Mouse (Mus musculus): Measurements from ENCODE around the gene Dohh. TPM values are rescaled to one million over a fixed set of nuclear protein-coding genes. Genes with fewer than 3 reads are reported as not detected.

Gene Dohh
- polyA plus RNA-seq, 1 experiment from 2014 or later = 96.8 TPM

- no peaks in the 10 kb centered on the region for H3K36me3 ChIP-seq (replicated peaks)
- H3K4me3 ChIP-seq = peak overlapping the region; percentile 37
- peak overlapping the region; percentile 89 for H3K27ac ChIP-seq
- no peak for DNase-seq (ENCODE audit: extremely low spot score, low spot score)
- WGBS = 34% methylated on average over 26 of the region's 26 CpGs
- H3K4me1 ChIP-seq = peaks cover 100% of the 10 kb centered on the region
- H3K9me3 ChIP-seq = no peaks in the 10 kb centered on the region
- H3K27me3 ChIP-seq (ENCODE audit: poor library complexity, severe bottlenecking) = peaks cover 26% of the 10 kb centered on the region
These were observed 29.4 kb downstream of the Dohh start for GRCm38 (mm10) chr10:81413310-81414261.

- DNase-seq (ENCODE audit: extremely low spot score, low spot score) = no peak
- H3K4me3 ChIP-seq = peak overlapping the region; percentile 37; the same call in 1 of the 2 replicates
These were observed 30.5 kb downstream of the Dohh start for GRCm38 (mm10) chr10:81414682-81415081.

GRCm38 (mm10) chr10:81415146-81415545 lies 30.9 kb downstream of the Dohh start:
- H3K27me3 ChIP-seq (ENCODE audit: poor library complexity, severe bottlenecking) = peaks cover 31% of the 10 kb centered on the region
- H3K36me3 ChIP-seq (replicated peaks) = no peaks in the 10 kb centered on the region
- no peaks in the 10 kb centered on the region for H3K9me3 ChIP-seq
- peaks cover 93% of the 10 kb centered on the region for H3K4me1 ChIP-seq
- 85% methylated on average over 5 of the region's 5 CpGs for WGBS
- DNase-seq (ENCODE audit: extremely low spot score, low spot score) = no peak
- peak overlapping the region; percentile 37; the same call in 1 of the 2 replicates for H3K4me3 ChIP-seq
- H3K27ac ChIP-seq = peak overlapping the region; percentile 89

More at GRCm38 (mm10) chr10:81414682-81415081, 30.5 kb downstream of the Dohh start:
- H3K27ac ChIP-seq = peak overlapping the region; percentile 89
- no peaks in the 10 kb centered on the region for H3K36me3 ChIP-seq (replicated peaks)
- H3K9me3 ChIP-seq = no peaks in the 10 kb centered on the region
- H3K4me1 ChIP-seq = peaks cover 95% of the 10 kb centered on the region
- peaks cover 28% of the 10 kb centered on the region for H3K27me3 ChIP-seq (ENCODE audit: poor library complexity, severe bottlenecking)

GRCm38 (mm10) chr10:81415549-81416310 lies 31.5 kb downstream of the Dohh start:
- peak overlapping the region; percentile 89 for H3K27ac ChIP-seq
- H3K27me3 ChIP-seq (ENCODE audit: poor library complexity, severe bottlenecking) = peaks cover 37% of the 10 kb centered on the region
- no peak for DNase-seq (ENCODE audit: extremely low spot score, low spot score)
- H3K4me3 ChIP-seq = peak overlapping the region; percentile 57; the same call in 1 of the 2 replicates
- H3K9me3 ChIP-seq = no peaks in the 10 kb centered on the region
- H3K36me3 ChIP-seq (replicated peaks) = no peaks in the 10 kb centered on the region
- H3K4me1 ChIP-seq = peaks cover 91% of the 10 kb centered on the region
- 66% methylated on average over 17 of the region's 17 CpGs for WGBS

- Histone ChIP-seq H3K27me3 (ENCODE audit: poor library complexity, severe bottlenecking) (peaks cover 46% of the 10 kb centered on the region), H3K36me3 (replicated peaks) (no peaks in the 10 kb centered on the region), H3K27ac (peak overlapping the region; percentile 89), H3K4me1 (peaks cover 81% of the 10 kb centered on the region), H3K9me3 (no peaks in the 10 kb centered on the region), H3K4me3 (peak overlapping the region; percentile 57)
- peak; percentile 75 for DNase-seq (ENCODE audit: extremely low spot score, low spot score)
- under 1% methylated on average over 26 of the region's 26 CpGs for WGBS
These were observed 32.5 kb downstream of the Dohh start for GRCm38 (mm10) chr10:81416581-81417226.

- H3K4me3 ChIP-seq = peak overlapping the region; percentile 57
- H3K27ac ChIP-seq = peak overlapping the region; percentile 89
- DNase-seq (ENCODE audit: extremely low spot score, low spot score) = no peak
- no peaks in the 10 kb centered on the region for H3K9me3 ChIP-seq
- H3K27me3 ChIP-seq (ENCODE audit: poor library complexity, severe bottlenecking) = peaks cover 55% of the 10 kb centered on the region
- H3K36me3 ChIP-seq (replicated peaks) = no peaks in the 10 kb centered on the region
- peaks cover 73% of the 10 kb centered on the region for H3K4me1 ChIP-seq
- 42% methylated on average over 12 of the region's 12 CpGs for WGBS
These were observed 33.3 kb downstream of the Dohh start for GRCm38 (mm10) chr10:81417227-81418215.

GRCm38 (mm10) chr10:81418216-81419070 lies 34.2 kb downstream of the Dohh start:
- Histone ChIP-seq H3K9me3 (no peaks in the 10 kb centered on the region), H3K27me3 (ENCODE audit: poor library complexity, severe bottlenecking) (peaks cover 62% of the 10 kb centered on the region), H3K27ac (peak overlapping the region; percentile 48; the same call in 1 of the 2 replicates), H3K36me3 (replicated peaks) (no peaks in the 10 kb centered on the region), H3K4me1 (peaks cover 64% of the 10 kb centered on the region), H3K4me3 (no peak overlapping the region)
- DNase-seq (ENCODE audit: extremely low spot score, low spot score) = no peak
- 54% methylated on average over 11 of the region's 11 CpGs for WGBS

- Histone ChIP-seq H3K36me3 (replicated peaks) (no peaks in the 10 kb centered on the region), H3K27me3 (ENCODE audit: poor library complexity, severe bottlenecking) (peaks cover 70% of the 10 kb centered on the region), H3K27ac (peak overlapping the region; percentile 48; the same call in 1 of the 2 replicates), H3K4me3 (no peak overlapping the region), H3K9me3 (no peaks in the 10 kb centered on the region), H3K4me1 (peaks cover 60% of the 10 kb centered on the region)
- 91% methylated on average over 10 of the region's 10 CpGs for WGBS
- DNase-seq (ENCODE audit: extremely low spot score, low spot score) = no peak
These were observed 35.1 kb downstream of the Dohh start for GRCm38 (mm10) chr10:81419111-81419928.

- Histone ChIP-seq H3K4me3 (no peak overlapping the region; the same call in 1 of the 2 replicates), H3K4me1 (peaks cover 60% of the 10 kb centered on the region), H3K27me3 (ENCODE audit: poor library complexity, severe bottlenecking) (peaks cover 80% of the 10 kb centered on the region), H3K9me3 (no peaks in the 10 kb centered on the region), H3K36me3 (replicated peaks) (no peaks in the 10 kb centered on the region), H3K27ac (no peak overlapping the region)
- DNase-seq (ENCODE audit: extremely low spot score, low spot score) = no peak
- 86% methylated on average over 40 of the region's 40 CpGs for WGBS
These were observed 36.1 kb downstream of the Dohh start for GRCm38 (mm10) chr10:81420191-81420767.
